Mouse (Mus musculus) lung, adult 2 months (tissue): Measurements from ENCODE around the gene Slc22a14. TPM values are rescaled to one million over a fixed set of nuclear protein-coding genes. Genes with fewer than 3 reads are reported as not detected.
"Not testable (repeated sequence)": the region's sequence is repeated elsewhere in the genome, so short reads cannot be mapped to it uniquely, and the experiment has no call there.

Source experiments
- DNase-seq: peaks from one replicate; pipeline ENCODE4 v3.0.0; 2022
- H3K4me1 ChIP-seq: fragments of 200-500 bp; 2 replicates; pipeline ENCODE4 v1.6.1; 2011; ENCODE audit warnings: low read length; ENCODE audit not compliant: control insufficient read depth, insufficient read depth
- H3K4me3 ChIP-seq: fragments of 200-500 bp; replicated peaks from 2 replicates; pipeline ENCODE3; 2011; ENCODE audit warnings: low read depth, mild to moderate bottlenecking, control low read depth, low read length; ENCODE audit errors: extremely low read depth
- CTCF ChIP-seq: fragments of 200-500 bp; IDR thresholded peaks from 2 replicates; pipeline ENCODE4 v1.5.1; 2011; ENCODE audit warnings: mild to moderate bottlenecking, low read length, control low read depth; ENCODE audit not compliant: insufficient read depth
- POLR2A ChIP-seq: fragments of 200-500 bp; IDR thresholded peaks from 2 replicates; pipeline ENCODE4 v1.6.1; 2011; ENCODE audit warnings: low read depth, mild to moderate bottlenecking, control low read depth, low read length, borderline replicate concordance; ENCODE audit errors: extremely low read depth
- WGBS: fragments of 180-500 bp; shearing (Covaris S2); methylation state at CpG from one replicate; pipeline ENCODE4 v1.1.7; 2018; 5-methylcytosine and 5-hydroxymethylcytosine counted together
- polyA plus RNA-seq: library from polyadenylated mRNA; depleted of rRNA; stranded (reverse); fragments of >200 nt; gene quantifications from 2 replicates; pipeline ENCODE4 v1.2.3, GENCODE M21; 2012

The Slc22a14 gene
- polyA plus RNA-seq, 1 experiment, result 0.99 TPM

GRCm38 (mm10) chr9:119390214-119390613 lies 24.9 kb upstream of the Slc22a14 start:
- no peak overlapping the region for H3K4me3 ChIP-seq
- WGBS, result 90% methylated on average over 2 of the region's 2 CpGs
- no peak for DNase-seq
- H3K4me1 ChIP-seq, result no peaks in the 10 kb centered on the region
- TF ChIP-seq POLR2A, result no peak
- no peak for TF ChIP-seq CTCF

- no peak for TF ChIP-seq CTCF
- no peak for TF ChIP-seq POLR2A
- 46% methylated on average over 5 of the region's 5 CpGs for WGBS
- DNase-seq, result no peak
- no peak overlapping the region for H3K4me3 ChIP-seq
- H3K4me1 ChIP-seq, result no peaks in the 10 kb centered on the region
Observed at GRCm38 (mm10) chr9:119388956-119389355, 23.6 kb upstream of the Slc22a14 start.

- TF ChIP-seq CTCF (no peak), POLR2A (no peak)
- DNase-seq, result no peak
- 70% methylated on average over 6 of the region's 6 CpGs for WGBS
- no peaks in the 10 kb centered on the region for H3K4me1 ChIP-seq
- no peak overlapping the region for H3K4me3 ChIP-seq
Observed at GRCm38 (mm10) chr9:119382603-119383002, 17.2 kb upstream of the Slc22a14 start.

GRCm38 (mm10) chr9:119378231-119378630 lies 12.9 kb upstream of the Slc22a14 start:
- TF ChIP-seq CTCF (no peak), POLR2A (no peak)
- no peak for DNase-seq
- Histone ChIP-seq H3K4me3 (no peak overlapping the region), H3K4me1 (no peaks in the 10 kb centered on the region)
- WGBS, result 85% methylated on average over 4 of the region's 4 CpGs

- Histone ChIP-seq H3K4me1 (no peaks in the 10 kb centered on the region), H3K4me3 (no peak overlapping the region)
- no peak for DNase-seq
- WGBS, result 64% methylated on average over 6 of the region's 6 CpGs
- no peak for TF ChIP-seq POLR2A
- no peak for TF ChIP-seq CTCF
Observed at GRCm38 (mm10) chr9:119375556-119375955, 10.2 kb upstream of the Slc22a14 start.

GRCm38 (mm10) chr9:119375008-119375407 lies 9.7 kb upstream of the Slc22a14 start:
- H3K4me3 ChIP-seq, result no peak overlapping the region
- WGBS, result 68% methylated on average over 3 of the region's 3 CpGs
- DNase-seq, result no peak
- no peak for TF ChIP-seq CTCF
- TF ChIP-seq POLR2A, result no peak
- no peaks in the 10 kb centered on the region for H3K4me1 ChIP-seq

GRCm38 (mm10) chr9:119371251-119371650 lies 5.9 kb upstream of the Slc22a14 start:
- DNase-seq, result no peak
- Histone ChIP-seq H3K4me1 (no peaks in the 10 kb centered on the region), H3K4me3 (no peak overlapping the region)
- WGBS, result 72% methylated on average over 4 of the region's 4 CpGs
- TF ChIP-seq CTCF, result no peak
- no peak for TF ChIP-seq POLR2A

- WGBS, result 86% methylated on average over 4 of the region's 4 CpGs
- not testable (repeated sequence) for DNase-seq, H3K4me3 ChIP-seq, H3K4me1 ChIP-seq
Observed at GRCm38 (mm10) chr9:119370770-119371169, 5.4 kb upstream of the Slc22a14 start.

- Histone ChIP-seq H3K4me3 (no peak overlapping the region), H3K4me1 (no peaks in the 10 kb centered on the region)
- DNase-seq, result no peak
- TF ChIP-seq CTCF (no peak), POLR2A (no peak)
- WGBS, result 94% methylated on average over 3 of the region's 3 CpGs
Observed at GRCm38 (mm10) chr9:119368367-119368766, 3.0 kb upstream of the Slc22a14 start.

GRCm38 (mm10) chr9:119363229-119363628 lies 2.1 kb downstream of the Slc22a14 start:
- Histone ChIP-seq H3K4me3 (no peak overlapping the region), H3K4me1 (no peaks in the 10 kb centered on the region)
- TF ChIP-seq CTCF, result no peak
- TF ChIP-seq POLR2A, result no peak
- 76% methylated on average over 12 of the region's 12 CpGs for WGBS
- DNase-seq, result no peak

GRCm38 (mm10) chr9:119361416-119361815 lies 3.9 kb downstream of the Slc22a14 start:
- Histone ChIP-seq H3K4me1 (no peaks in the 10 kb centered on the region; the same call in 1 of the 2 replicates), H3K4me3 (no peak overlapping the region)
- no peak for DNase-seq
- no peak for TF ChIP-seq POLR2A
- TF ChIP-seq CTCF, result no peak
- 90% methylated on average over 5 of the region's 5 CpGs for WGBS
